ENCODE assay signal across 8 mouse cellular contexts in the genomic region with DNA sequence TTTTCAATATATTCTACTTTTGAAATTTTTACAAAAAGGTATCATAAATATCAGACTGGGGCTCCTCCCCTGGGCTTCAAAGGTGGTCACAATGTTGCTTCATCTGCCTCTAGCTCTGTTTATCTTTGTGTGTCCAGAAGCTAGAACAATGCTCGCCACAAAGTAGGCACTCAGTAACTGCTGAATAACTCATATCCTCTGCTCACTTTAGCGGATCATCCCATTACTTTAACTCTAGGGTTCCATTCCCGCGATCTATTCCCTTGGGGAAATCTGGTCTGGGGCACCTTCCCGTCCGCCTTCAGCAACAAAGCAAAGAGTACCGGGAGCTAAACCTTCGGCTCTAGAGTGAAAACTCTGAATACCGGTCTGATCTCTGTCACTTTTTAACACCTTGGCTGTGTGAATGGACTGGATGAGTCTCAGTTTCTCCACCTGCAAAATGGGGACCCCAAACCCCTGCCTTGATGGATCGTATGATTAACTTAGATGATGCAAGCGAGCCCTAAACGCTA. TPM values are rescaled to one million over a fixed set of nuclear protein-coding genes. Genes with fewer than 3 reads are reported as not detected.
A peak's percentile ranks its signal among the peaks of the same experiment; 100 is the strongest.
DNase-seq lines count a peak whose midpoint lies in the region; ATAC-seq lines count a peak whose summit lies in the region.

No protein-coding gene starts in this region.

- DNase-seq in heart, postnatal 25 days (ENCODE audit: low spot score), result no peak
- peak; percentile 45 for DNase-seq in MN1 (ENCODE audit: low spot score)
- DNase-seq in hindbrain, embryonic 14.5 days (ENCODE audit: low spot score), result peak; percentile 53
- DNase-seq in T-cell, adult 2 months (ENCODE audit: low spot score), result no peak
- DNase-seq in left cerebral cortex, postnatal 4 days, result no peak

- H3K27me3 ChIP-seq in heart, embryonic 13.5 days (replicated peaks), result no peaks in the 10 kb centered on the region
- no peaks in the 10 kb centered on the region for H3K27me3 ChIP-seq in hindbrain, embryonic 14.5 days (ENCODE audit: control insufficient read depth, insufficient read depth, low read length)
- no peaks in the 10 kb centered on the region for H3K27me3 ChIP-seq in midbrain, embryonic 12.5 days

- H3K27ac ChIP-seq in heart, embryonic 13.5 days (replicated peaks), result peak overlapping the region; percentile 96
- H3K27ac ChIP-seq in hindbrain, embryonic 14.5 days, result peak overlapping the region; percentile 85
- H3K27ac ChIP-seq in midbrain, embryonic 12.5 days (replicated peaks), result peak overlapping the region; percentile 98

- no peak for ATAC-seq in heart, embryonic 13.5 days (ENCODE audit: extremely low read depth, insufficient number of reproducible peaks, low FRiP score, low TSS enrichment)
- ATAC-seq in hindbrain, embryonic 14.5 days (ENCODE audit: low FRiP score), result no peak
- no peak for ATAC-seq in midbrain, embryonic 12.5 days (ENCODE audit: low FRiP score, low read depth)
- no peak for ATAC-seq in frontal cortex, adult (ENCODE audit: low TSS enrichment)

- H3K4me3 ChIP-seq in heart, embryonic 13.5 days, result peak overlapping the region; percentile 77
- peak overlapping the region; percentile 57 for H3K4me3 ChIP-seq in hindbrain, embryonic 14.5 days (replicated peaks; ENCODE audit: low read length)
- H3K4me3 ChIP-seq in midbrain, embryonic 12.5 days, result peak overlapping the region; percentile 80

- peak overlapping the region; percentile 86 for H3K4me2 ChIP-seq in heart, embryonic 13.5 days
- H3K4me2 ChIP-seq in hindbrain, embryonic 14.5 days (replicated peaks), result peak overlapping the region; percentile 71
- H3K4me2 ChIP-seq in midbrain, embryonic 12.5 days (replicated peaks), result peak overlapping the region; percentile 60

- peaks cover 35% of the 10 kb centered on the region for H3K36me3 ChIP-seq in heart, embryonic 13.5 days
- H3K36me3 ChIP-seq in hindbrain, embryonic 14.5 days (replicated peaks; ENCODE audit: control insufficient read depth, insufficient read depth), result peaks cover 34% of the 10 kb centered on the region
- H3K36me3 ChIP-seq in midbrain, embryonic 12.5 days, result peaks cover 34% of the 10 kb centered on the region

- WGBS in heart, embryonic 13.5 days, result 2% methylated on average over 12 of the region's 12 CpGs
- WGBS in hindbrain, embryonic 14.5 days, result 1% methylated on average over 12 of the region's 12 CpGs
- WGBS in midbrain, embryonic 12.5 days, result 3% methylated on average over 12 of the region's 12 CpGs

- no peaks in the 10 kb centered on the region for H3K9me3 ChIP-seq in heart, embryonic 13.5 days
- no peaks in the 10 kb centered on the region for H3K9me3 ChIP-seq in hindbrain, embryonic 14.5 days (ENCODE audit: control insufficient read depth, low read length)
- H3K9me3 ChIP-seq in midbrain, embryonic 12.5 days, result no peaks in the 10 kb centered on the region

- peaks cover 18% of the 10 kb centered on the region for H3K4me1 ChIP-seq in heart, embryonic 13.5 days
- H3K4me1 ChIP-seq in hindbrain, embryonic 14.5 days (replicated peaks; ENCODE audit: control insufficient read depth, insufficient read depth, low read length), result peaks cover 12% of the 10 kb centered on the region
- H3K4me1 ChIP-seq in midbrain, embryonic 12.5 days, result peaks cover 11% of the 10 kb centered on the region

- intact Hi-C loops in heart, postnatal 25 days (cut with DNase I), result loop anchor here (5.0 kb wide), 1 partner anchor 267 kb away; the partner anchor contains the start of gene Ipo13
- intact Hi-C loops in left cerebral cortex, postnatal 4 days (cut with DNase I), result no loop called here

- H3K9ac ChIP-seq in heart, embryonic 13.5 days, result peak overlapping the region; percentile 90
- peak overlapping the region; percentile 77 for H3K9ac ChIP-seq in hindbrain, embryonic 14.5 days
- H3K9ac ChIP-seq in midbrain, embryonic 12.5 days (replicated peaks), result peak overlapping the region; percentile 84

RNA-seq across cellular contexts. Expression of gene Kdm4a, which starts 0.8 kb away (rescaled TPM):
- 21.2 and 24.4 TPM in 2 replicates for polyA plus RNA-seq in heart, embryonic 13.5 days (2015; fragmentation: Nextera tagmentation; extraction: Ambion mirVana)
- 10 to 100 TPM; 26.1 to 28.2 TPM for total RNA-seq in heart, postnatal 25 days (2021)
- 52.8 and 53.7 TPM in 2 replicates for polyA plus RNA-seq in hindbrain, embryonic 14.5 days (2014; fragmentation: Nextera tagmentation; extraction: Ambion mirVana)
- 57.0 and 57.2 TPM in 2 replicates for polyA plus RNA-seq in midbrain, embryonic 12.5 days (2016; fragmentation: Nextera tagmentation; extraction: Ambion mirVana)
- total RNA-seq in left cerebral cortex, postnatal 4 days (2021), result 10 to 100 TPM; 88.8 to 91.8 TPM

RNA-seq across cellular contexts. Expression of gene St3gal3, which starts 44.3 kb away (rescaled TPM):
- polyA plus RNA-seq in heart, embryonic 13.5 days (2015; fragmentation: Nextera tagmentation; extraction: Ambion mirVana), result 7.0 and 8.0 TPM in 2 replicates
- 10 to 100 TPM; 61.6 to 66.6 TPM for total RNA-seq in heart, postnatal 25 days (2021)
- polyA plus RNA-seq in hindbrain, embryonic 14.5 days (2014; fragmentation: Nextera tagmentation; extraction: Ambion mirVana), result 10.8 and 11.5 TPM in 2 replicates
- polyA plus RNA-seq in midbrain, embryonic 12.5 days (2016; fragmentation: Nextera tagmentation; extraction: Ambion mirVana), result 9.0 and 10.9 TPM in 2 replicates
- total RNA-seq in left cerebral cortex, postnatal 4 days (2021), result 10 to 100 TPM; 36.7 to 38.7 TPM

Comparison
In these comparisons a context has a peak if more than half of its experiments do, and no peak if none do; other contexts are left out.
1. DNase-seq: peak in MN1 (single experiment) and hindbrain, embryonic 14.5 days (single experiment); none in heart, postnatal 25 days (single experiment), T-cell, adult 2 months (single experiment) and left cerebral cortex, postnatal 4 days (single experiment).
2. Peak in every context shown above with its lines, with median percentiles within 50 percentile points of each other: H3K27ac ChIP-seq, H3K4me2 ChIP-seq, H3K4me3 ChIP-seq and H3K9ac ChIP-seq.